Mouse (Mus musculus) adrenal gland, adult (tissue): ENCODE data around the gene Kansl3.

Experiments
- DNase-seq, 2 experiments: peaks; one replicate each; pipeline ENCODE4 v3.0.0; 2022 to 2023; ENCODE audit warnings: low spot score in 1 of 2; ENCODE audit not compliant: inconsistent age in 2 of 2

Gene Kansl3

DNA sequence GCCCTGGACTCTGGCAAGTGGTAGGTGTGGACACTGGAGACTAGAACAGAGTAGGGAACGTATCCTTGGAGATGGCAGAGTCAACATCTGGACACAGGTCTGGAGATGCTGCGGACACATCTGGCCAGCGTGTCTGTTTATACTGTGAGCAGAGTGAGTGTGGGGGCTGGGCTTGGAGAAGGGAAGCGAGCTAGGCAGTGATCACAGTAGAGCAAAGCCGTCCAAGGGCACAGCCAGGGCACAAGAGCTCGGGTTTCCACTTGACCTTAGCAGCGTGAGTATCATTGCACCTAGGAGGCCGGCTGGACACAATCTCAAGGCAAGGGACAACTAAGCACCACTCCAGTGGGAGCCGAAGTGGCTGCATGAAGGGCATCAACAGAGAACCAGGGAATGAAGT is 45.9 kb downstream of the Kansl3 start:
- peak in 1 of 2 experiments; percentile 53 for DNase-seq

DNA sequence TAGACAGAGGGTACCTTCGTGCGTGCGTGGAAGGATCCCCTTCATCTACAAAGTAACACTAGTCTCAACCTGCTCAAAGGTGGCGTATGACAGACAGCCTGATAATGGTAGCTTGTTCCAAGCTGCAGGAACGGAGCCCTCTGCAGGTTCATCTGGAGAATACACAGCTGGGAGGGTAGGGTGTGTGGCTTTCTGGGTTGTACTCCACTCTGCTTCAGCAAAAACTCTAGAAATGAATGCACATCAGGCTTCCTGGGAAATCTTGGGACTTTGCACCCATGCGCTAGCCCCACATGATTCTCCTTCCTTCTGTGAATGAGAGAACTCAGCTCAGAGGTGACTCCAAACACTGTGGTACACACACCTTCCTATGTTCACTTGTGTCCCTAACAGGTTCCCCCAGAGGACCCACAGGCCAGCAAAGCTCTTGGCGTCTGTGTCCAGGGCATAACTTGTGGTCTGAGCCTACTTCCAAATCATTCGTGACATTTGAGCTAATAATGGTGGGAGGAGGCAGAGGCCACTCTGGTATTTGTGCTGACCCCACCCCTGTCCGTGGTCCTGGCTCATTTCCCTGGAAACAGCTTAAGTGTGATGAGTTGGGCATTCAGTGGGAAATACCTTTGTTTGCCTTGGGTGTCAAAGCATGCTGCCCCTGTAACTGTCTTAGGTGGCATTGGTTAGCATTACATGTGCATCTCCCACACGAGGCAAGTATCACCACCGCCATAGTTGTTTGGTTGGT is 47.0 kb downstream of the Kansl3 start:
- DNase-seq = peak in 1 of 2 experiments; percentile 56

DNA sequence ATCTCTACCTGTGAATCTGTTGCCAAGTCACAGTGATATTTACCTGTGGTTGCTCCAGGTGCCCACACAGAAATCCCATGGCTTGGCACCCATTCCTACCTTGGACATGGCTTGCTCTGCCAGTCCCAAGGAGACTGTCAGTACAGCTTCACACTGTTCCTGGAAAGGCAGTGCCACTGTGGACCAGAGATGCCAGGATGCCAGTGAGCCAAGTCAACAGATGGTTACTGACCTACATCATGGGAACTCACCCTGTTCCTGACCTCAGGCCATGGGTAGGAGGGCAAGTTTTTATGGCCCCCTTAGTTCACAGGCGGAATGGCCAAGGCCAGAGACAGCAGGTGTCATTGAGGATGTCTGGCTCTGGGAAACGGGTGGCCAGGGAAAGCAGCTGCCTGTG is 47.8 kb downstream of the Kansl3 start:
- no peak for DNase-seq

DNA sequence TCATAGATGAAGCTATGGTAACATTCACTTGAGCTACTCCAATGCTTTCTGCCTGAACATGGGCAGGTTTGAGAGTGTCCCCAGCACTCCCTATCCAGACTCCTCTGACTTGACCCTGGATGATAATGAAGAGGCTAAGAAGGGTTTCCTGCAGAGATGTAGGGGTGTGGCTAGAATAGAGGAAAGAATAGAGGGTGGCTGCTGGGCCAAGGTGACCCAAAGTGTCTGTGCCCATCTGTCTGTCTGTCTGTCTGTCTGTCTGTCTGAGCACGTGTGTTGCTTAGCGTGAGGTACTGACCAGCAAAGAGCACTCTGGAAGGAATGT is 53.2 kb downstream of the Kansl3 start:
- DNase-seq = no peak

DNA sequence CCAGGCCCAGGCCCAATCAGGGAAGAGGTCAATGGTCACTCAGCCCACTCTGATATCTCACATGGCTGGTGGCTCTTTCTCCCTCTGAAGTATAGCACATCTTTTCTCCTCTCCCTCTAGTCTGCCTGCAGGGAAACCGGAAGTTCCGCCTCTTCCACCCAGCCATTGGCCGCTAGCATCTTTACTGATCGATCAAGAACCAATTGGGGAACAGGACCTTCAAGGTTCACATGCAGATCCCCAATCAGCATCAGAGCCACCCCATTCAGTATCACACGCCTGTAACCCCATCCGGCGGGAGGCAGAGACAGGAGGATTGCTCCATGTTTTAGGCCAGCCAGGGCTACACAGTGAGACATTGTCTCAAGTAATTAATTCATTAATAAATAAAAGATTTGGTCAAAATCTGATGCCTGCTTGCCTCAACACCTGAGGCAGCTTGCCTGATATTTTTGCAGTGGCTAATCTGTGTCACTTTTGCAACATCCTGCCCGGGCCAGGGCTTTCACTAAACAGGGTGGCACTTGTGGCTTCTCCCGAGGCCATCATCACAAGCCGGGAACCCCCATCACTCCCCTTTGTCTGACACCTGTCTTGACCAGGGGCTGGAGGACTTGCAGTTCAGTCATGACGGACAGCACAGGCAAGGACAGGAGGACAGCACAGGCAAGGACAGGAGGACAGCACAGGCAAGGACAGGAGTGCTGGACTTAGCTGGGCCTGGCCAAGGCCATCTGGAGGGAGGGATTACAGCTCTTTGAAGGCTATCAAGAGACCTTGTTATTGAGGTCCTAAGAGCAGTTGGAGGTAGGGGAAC is 53.8 kb downstream of the Kansl3 start:
- peak; percentile 65 to 85 for DNase-seq

DNA sequence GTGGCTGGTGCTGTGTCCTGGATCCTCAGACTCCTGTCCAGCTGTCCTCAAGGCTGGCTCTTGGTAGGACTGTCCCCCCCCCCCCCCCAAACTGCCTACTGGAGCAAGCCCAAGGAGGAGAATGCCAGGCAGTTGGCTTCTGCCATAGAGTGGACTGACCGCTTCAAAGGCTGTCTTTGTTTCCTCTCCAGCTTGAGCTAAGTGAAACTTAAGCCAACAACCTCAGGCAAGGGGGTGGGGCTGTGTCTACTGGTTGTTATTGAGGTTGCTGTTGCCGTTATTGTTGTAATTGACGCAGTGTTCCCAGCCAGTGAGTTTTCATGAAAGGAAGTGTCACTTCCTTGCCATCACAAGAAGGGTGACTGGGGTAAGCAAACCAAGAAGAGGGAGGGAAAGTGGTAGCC is 59.5 kb downstream of the Kansl3 start:
- DNase-seq = peak in 1 of 2 experiments; percentile 46

DNA sequence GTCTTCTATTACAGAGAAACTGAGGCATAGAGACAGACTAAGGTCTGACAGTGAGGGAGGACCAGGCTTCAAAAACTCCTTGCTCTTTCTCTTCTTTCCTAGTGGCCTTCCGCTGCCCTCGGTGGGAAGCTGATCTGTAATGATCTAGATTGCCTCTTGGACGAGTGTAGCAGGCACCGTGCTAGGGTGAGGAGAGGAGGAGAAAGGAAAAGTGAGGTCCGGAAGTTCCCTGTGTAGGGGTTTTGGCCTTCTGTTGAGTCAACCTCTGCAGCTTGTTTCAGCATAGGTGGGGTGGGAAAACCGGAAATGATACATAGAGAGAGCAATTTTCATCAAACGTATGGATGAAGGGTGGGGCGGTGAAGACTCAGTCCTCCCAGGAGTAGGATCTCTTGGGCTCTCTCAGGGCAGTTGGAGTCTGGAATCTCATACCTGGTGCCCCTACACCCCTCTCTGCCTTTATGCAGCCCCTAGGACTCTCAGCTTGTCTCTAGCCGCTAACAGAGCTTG is 60.0 kb downstream of the Kansl3 start:
- peak in 1 of 2 experiments; percentile 37 for DNase-seq

DNA sequence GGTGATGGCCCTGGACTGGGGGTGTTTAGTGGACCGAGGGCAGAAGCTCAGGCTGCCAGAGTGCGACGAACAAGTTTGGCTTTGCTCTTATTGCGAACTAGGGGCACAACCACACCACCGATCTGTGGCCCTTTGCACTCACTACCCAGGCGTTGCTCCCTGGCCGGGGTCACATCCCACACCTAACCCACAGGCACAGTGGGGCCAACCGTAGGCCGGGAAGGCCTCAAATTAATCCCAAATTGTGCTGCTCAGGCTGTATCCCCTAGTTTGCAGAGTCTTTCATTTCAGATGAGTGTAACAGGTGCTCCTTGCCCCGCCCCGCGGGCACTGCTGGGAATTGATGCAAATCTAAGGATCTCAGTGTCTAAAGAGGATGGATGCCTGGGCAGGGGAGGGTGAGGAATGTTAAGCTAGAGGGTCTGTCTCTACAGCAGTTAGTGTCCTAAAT is 60.5 kb downstream of the Kansl3 start:
- no peak for DNase-seq

DNA sequence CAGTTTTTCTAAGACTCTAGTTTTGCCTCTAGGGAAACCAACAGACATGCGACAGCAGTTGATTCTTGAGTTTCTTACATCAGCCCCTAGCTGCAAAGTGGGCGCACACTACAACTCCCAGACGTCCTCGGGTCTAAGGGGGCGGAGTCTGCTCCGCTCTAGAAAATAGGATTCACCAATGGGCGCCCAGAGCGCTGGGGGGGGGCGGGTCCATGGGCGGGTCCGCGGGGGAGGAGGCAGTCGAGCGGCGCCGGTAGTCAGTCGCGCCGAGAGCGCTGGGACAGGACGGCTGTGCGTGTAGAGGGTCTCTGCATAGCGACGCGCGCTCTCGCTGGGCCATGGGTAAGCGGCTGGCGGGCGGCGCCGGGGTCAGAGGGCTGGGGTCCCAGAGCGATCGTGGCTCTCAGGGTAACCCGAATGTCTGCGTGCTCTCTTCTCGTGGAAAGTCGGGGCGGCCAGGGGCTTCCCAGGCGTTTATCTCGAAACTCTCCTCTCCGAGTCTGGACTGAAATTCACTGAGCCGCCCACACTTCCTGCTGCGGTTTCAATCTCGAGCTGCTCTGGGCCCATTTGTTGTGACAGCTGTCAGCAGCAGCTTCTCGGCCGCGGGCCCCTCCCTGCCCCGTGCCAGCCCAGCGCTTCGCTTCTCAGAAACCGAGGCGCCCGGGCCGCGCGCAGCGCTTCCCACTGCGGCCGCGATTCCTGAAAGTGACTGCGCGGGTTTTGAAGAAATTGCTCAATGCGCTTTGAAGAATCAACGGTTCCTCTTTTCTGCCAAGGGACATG is 61.3 kb downstream of the Kansl3 start, which contains the start of gene Arid5a:
Arid5a (plus strand) TSS at position 239 of the 786 bp plus-strand sequence.
- peak; percentile 87 to 92 for DNase-seq

DNA sequence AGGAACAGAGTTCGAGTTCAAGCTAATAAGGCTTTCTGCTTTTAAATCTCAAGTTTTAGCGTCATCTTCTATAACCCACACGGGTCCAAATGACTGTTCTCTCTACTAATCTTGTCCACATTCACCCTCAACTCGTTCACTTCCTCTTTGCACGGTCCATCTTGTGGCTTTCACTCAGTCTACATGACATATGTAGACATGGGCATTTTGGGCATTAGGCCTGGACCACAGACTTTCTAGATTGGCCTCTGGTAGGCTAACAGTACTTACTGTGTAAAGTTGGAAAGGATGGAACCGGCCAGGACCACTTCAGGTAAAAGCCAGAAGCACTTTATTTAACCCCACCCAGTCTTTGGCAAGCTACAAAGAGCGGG is 61.9 kb downstream of the Kansl3 start:
- no peak for DNase-seq

DNA sequence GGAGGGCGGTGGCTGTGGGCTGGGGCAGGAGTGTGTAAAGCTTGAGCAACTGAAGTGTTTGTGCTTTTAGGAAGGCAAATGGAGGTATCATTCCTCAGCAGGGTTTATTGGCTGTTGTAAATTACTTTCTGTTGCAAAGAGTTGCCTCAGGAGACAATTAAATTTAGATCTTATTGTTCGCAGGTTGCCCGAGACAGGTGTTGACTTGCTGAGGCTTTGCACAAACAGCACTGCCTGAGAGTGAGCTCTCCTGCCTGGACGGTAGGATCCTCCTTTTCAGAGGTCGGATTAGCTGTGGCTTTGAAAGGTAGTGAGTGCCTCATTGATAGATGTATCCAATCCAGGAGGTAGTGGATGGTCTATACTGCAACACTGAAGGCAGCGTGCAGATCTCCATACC is 62.9 kb downstream of the Kansl3 start:
- DNase-seq = no peak

DNA sequence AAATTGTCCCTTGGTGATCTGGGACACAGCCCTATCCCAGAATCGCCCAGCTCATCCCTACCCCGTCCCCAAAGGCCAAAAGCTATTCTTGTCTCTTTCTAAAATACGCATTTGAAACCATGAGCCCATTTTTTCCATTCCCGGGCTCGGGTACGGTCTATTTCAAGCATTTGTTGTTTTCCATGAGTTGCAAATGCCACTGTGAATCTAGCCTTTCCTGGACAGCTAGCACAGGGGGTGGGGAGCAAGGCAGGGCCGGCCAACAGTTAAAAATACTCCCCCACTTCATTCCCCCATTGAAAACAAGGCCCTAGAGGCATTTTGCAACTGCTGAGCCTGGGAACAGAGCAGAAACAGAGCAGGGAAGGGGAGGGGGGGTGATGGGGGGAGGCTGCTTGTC is 64.2 kb downstream of the Kansl3 start:
- peak in 1 of 2 experiments; percentile 49 for DNase-seq

DNA sequence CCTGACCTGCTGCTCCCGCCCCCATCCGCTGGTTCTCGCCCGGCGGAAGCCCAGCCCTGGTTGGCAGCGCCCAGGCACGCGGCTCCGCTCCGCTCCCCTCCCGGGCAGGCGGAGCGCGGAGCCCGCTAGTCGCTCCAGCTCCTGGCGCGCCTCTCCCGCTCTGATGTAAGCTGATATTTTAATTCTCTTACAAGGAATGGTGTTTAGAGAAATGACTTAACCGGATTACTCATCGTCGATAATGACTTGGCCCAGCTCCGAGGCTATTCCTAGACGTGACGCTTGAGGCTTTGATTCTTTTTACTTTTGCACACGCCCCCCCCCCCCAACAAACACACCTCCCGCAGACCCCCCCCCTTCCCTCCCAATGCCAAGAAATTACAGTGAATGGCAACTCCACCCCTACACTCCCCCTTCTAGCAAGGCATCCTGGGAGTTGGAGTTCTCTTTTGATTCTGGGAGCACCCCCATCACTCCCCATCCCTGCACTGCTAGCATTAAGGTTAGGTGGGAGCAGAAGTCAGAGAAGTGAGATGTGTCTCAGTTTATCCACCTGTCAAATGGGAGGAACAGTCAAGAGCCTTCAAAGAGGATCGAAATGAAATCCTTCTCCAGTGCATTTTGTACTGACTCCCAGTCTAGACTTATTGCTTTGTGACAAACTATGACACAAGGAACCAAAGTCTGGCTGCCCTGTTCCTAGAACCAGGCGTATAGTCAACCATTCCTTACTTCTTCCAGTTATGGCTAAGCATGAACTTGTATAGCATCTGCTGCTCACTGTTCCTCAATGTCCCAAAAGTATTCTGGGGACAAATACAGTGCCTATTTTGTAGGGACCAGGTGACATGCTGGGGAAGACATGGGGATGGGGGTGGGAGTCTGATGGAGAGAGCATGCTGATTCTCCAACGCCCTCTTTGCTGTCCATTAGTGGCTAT is 65.3 kb downstream of the Kansl3 start:
- peak; percentile 84 to 90 for DNase-seq

DNA sequence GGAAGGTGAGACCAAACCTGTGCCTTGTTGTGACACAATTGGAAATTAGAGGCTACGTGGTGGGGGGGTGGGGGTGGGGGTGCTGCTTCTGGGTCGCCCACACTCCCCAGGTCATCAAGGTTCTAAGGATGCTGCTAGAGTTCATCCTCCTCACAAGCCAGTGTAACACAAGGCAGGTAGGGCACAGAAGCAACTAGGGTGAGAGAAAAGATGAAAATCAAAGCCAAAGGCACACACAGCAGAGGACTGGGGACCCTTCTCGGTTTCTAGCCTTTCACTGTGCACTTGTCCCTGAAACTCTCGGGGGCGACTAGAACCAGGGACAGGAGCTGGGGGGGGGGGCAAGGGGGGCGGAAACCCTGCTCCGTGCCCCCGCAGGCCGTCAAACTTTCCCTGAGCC is 66.0 kb downstream of the Kansl3 start:
- no peak for DNase-seq

DNA sequence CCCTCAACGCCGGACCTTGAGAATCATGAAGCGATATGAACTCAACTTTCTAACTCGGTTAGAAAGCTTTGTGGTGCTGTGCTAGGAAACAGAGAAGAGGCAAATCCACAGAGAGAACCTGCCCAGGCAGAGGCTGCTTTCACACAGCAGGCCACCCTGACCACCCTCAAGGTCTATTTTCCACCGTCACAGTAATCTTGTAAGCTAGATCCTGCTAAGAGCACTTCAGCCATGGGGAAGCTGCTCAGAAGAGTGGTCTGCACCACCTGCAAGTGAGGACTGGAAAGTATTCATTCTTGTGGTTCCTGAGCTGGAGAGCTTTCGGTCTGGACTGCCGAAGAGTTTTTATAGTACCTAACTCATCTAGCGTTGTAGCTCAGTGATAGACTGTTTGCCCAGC is 66.7 kb downstream of the Kansl3 start:
- DNase-seq = no peak

DNA sequence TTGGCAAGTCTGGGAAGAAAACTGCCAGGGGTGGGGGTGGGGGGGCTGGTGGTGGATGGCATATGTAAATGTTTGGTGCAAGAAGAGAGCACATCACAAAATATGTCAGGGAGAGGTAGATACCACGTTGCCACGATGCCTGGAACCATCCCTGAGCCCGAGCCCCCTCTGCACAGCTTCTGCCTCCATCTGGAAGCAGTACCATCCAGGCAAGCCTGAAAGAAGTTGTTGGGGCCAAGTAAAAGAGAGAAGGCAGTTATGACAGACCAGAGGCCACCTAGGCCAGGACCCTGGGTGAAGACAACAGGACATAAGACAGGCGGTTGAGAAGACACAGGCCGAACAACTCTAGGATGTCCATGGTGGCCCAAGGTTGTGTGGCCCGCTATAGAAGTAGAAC is 68.5 kb downstream of the Kansl3 start:
- DNase-seq = no peak

DNA sequence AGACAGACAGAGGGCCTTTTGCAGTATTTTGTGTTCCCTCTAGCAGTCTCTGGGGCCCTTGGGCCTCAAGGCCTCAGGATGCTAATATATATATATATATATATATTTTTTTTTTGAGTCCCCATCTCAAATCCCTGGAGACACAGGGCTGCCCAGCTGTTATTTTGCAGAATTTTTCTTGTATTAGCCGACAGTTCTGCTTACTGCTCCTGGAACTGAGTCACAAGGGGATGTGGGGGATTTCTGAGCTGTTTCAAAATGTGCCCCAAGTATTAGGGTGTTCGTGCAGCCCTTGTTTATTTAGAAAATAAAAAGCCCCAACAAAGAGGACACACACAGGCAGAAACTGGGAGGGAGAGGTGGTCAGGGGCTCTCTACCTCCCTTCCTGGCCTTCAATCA is 69.3 kb downstream of the Kansl3 start:
- DNase-seq = no peak

DNA sequence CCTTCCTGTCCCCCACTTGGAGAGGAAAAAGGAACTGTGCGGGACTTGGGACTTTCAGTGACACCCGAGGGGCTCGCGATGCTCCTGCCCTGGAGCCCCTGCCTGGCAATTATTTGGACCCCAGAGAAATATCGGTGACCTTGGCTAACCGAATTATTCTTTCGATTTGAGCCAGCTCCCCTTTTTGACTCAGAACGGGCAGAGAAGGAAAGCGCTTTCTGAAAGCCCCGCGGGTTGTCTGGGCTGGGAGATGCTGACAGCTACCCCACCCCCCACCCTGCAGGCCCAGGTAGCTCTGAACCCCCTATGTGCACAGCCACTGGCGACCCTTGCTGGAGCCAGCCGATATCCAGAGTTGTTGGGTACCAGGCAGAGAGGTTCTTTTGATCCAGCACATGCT is 69.9 kb downstream of the Kansl3 start:
- DNase-seq = no peak

DNA sequence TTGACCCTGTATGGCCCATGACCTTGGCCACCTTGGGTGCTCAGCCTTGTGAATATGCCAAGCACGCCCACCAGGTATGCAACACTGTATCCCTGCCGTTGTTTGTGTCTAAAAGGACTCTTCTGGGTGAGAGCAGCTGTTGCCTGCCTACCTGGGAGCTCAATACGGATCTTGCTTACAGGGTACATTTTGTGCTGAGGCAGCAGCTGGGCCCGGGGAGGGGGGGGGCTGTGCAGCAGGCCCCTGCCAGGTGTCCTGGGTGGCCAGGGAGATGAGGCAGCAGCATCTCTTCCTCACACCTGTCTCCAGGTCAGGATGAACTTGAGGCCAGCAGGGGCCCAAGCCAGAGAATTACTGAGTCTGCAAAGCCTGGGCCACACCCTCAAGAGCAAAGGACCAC is 70.9 kb downstream of the Kansl3 start:
- DNase-seq = no peak

DNA sequence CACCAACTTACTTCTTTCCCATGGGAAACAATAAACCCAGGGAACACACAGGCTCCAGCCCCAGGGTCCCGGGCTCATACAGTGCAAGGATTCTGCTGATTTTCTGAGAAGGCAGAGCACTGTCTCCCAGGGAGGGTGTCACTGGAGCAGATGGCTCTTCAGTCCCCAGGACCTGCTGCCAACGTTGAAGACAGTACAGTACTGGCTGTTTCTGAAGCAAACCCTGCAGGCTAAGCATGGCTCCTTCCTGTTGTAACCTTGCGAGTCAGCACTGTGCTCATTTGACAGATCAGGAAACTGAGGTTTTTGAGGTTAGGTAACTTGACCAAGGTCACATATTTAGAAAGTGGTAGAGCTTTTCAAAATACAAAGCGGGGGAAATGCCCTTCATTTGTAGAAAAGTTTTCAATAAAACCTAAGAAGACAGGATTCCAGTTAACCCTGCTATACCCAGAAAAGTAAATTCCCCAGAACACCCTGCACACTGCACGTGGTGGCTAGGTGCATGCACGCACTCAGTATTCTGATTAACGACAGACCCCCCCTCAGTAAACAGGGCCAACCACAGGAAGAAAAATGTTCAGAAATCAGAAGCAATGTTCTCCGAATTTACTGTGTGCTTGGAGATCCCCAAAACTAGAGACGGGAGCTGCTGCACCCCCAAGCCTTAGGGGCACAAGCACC is 72.4 kb downstream of the Kansl3 start:
- DNase-seq = no peak
